Mouse (Mus musculus): ENCODE results near the gene Arl8b. TPM values are rescaled to one million over a fixed set of nuclear protein-coding genes. Genes with fewer than 3 reads are reported as not detected.

Arl8b gene
- total RNA-seq, 2 experiments from 2014 or later = 67.0 to 201 TPM

Other genes with a start within 250 kb of the Arl8b start
- 5.7 and 11.9 TPM in 2 replicates for gene Bhlhe40, start 122.5 kb upstream of the Arl8b start, total RNA-seq (2015)
- 11.6 and 14.3 TPM in 2 replicates for gene Bhlhe40, start 122.5 kb upstream of the Arl8b start, total RNA-seq (2017)
- gene Edem1, start 45.5 kb downstream of the Arl8b start, total RNA-seq (2015) = 133 and 149 TPM in 2 replicates
- gene Edem1, start 45.5 kb downstream of the Arl8b start, total RNA-seq (2017) = 118 and 136 TPM in 2 replicates

All from megakaryocyte, adult 5-6 weeks (primary cell).